Mouse (Mus musculus) gastrocnemius, adult 2 months (tissue): ENCODE results near the gene Card11. TPM values are rescaled to one million over a fixed set of nuclear protein-coding genes. Genes with fewer than 3 reads are reported as not detected.
A peak's percentile ranks its signal among the peaks of the same experiment; 100 is the strongest.

Experiments
- DNase-seq: peaks from one replicate; pipeline ENCODE4 v3.0.0; 2022
- H3K27ac ChIP-seq: fragments of 200-600 bp; 2 replicates; pipeline ENCODE4 v1.8.1; 2022; ENCODE audit warnings: mild to moderate bottlenecking
- H3K4me3 ChIP-seq: fragments of 200-600 bp; 2 replicates; pipeline ENCODE4 v1.8.1; 2022; ENCODE audit warnings: mild to moderate bottlenecking, moderate library complexity
- CTCF ChIP-seq: fragments of 200-600 bp; IDR thresholded peaks from 2 replicates; pipeline ENCODE4 v1.8.1; 2022; ENCODE audit warnings: antibody characterized with exemption, mild to moderate bottlenecking, moderate library complexity
- intact Hi-C: fragments of 180-260 bp; cut with DNase I; formaldehyde crosslinking; loops from one replicate; pipeline ENCODE4 v1.15.1; 2025
- total RNA-seq, 2 experiments: library from RNA; stranded (reverse); gene quantifications; 2 replicates each; pipeline ENCODE4 v1.2.3; 2021

The Card11 gene
- total RNA-seq, 2 experiments from 2014 or later, result 0.17 to 0.23 TPM

GRCm38 (mm10) chr5:140847300-140847729 is 153.1 kb downstream of the Card11 start:
- no peak overlapping the region for H3K4me3 ChIP-seq
- intact Hi-C loops, result loop anchor here (5.0 kb wide), 1 partner anchor 1470 kb away; no protein-coding TSS in a partner anchor
- peak; percentile 94 for TF ChIP-seq CTCF
- H3K27ac ChIP-seq, result no peak overlapping the region
- no peak for DNase-seq

GRCm38 (mm10) chr5:140841942-140842341 is 158.4 kb downstream of the Card11 start:
- no peak for TF ChIP-seq CTCF
- H3K4me3 ChIP-seq, result no peak overlapping the region
- intact Hi-C loops, result no loop called here
- no peak overlapping the region for H3K27ac ChIP-seq
- DNase-seq, result no peak

DNA sequence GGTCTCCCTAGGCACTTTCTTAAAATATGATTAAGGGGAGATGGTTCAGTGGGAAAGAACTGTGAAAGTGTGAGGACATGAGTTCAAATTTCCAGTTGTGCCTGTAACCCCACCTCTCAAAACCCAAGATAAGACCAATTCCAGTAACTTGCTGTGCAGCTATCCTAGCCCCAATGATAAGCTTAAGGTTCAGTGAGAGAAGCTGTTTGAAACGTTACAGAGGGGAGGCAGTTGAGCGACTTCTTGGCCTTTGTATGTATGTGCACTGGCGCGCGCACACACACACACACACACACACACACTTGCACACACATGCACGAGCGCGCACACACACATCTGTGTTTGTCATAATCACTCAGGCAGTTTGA is 169.3 kb downstream of the Card11 start:
- no peak for DNase-seq
- TF ChIP-seq CTCF, result no peak
- H3K4me3 ChIP-seq, result peak overlapping the region; percentile 58
- intact Hi-C loops, result no loop called here
- no peak overlapping the region for H3K27ac ChIP-seq

DNA sequence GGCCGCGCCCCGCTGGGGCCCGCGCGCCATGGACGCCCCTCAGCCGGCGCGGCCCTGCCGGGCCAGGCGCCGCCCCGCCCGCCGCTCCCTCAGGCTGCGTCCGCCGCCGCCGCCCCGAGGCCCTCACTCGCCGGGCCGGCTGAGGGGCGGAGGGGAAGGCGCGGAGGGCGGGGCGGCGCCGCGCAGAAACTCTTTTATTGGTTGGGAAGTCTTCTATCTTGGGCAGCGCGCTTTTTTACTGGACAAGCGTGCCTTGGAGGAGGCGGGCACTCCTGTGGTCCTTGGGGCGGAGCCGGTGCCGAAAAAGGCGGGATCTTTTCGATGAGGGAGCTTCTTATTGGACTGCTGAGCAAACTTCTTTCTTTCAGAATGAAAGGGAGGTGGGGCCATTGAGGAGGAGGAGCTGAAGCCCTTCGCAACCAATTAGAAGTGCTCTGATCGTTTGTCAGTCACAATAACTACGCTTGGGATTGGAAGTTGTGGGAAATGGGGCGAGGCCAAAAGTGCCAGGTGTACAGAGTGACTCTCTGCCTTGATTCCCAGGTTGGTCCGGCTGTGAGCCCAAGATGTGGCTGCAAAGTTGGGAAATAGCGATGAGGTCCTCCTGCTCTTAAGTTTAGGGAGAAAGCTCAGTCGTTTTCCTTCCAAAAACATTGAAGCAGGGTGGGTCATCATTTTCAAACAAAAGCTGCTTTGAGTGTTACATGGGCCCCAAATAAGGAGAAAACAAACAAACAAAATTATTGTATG is 169.9 kb downstream of the Card11 start, which contains the start of gene Gna12:
Gna12 (minus strand) TSS at position 118 of the 750 bp plus-strand sequence.
- no peak for TF ChIP-seq CTCF
- Histone ChIP-seq H3K27ac (peak within 1 kb of the TSS; percentile 90), H3K4me3 (peak within 1 kb of the TSS; percentile 82)
- peak; percentile 98 for DNase-seq
- intact Hi-C loops, result no loop called here

DNA sequence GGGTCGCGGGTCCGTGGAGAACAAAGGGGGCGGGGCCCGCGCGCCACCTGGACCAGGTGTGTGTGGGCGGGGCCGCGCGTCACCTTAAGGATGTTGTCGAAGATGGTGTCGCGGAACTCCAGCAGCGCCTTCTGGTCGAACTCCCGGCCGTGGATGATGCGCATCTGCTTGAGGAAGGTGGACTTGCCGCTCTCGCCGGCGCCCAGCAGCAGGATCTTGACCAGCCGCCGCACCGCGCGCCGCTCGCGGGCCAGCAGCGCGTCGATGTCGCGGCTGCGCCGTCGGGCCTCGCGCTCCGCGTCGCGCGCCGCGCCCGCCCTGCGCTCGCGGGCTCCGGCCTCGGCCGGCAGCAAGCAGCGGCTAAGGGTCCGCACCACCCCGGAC is 170.5 kb downstream of the Card11 start:
- peak overlapping the region; percentile 90 for H3K27ac ChIP-seq

GRCm38 (mm10) chr5:140829081-140829910 is 171.1 kb downstream of the Card11 start:
- TF ChIP-seq CTCF, result 0 out of 2 replicates have a peak, but pooled peaks have one; percentile 2
- H3K27ac ChIP-seq, result peak overlapping the region; percentile 90
- peak overlapping the region; percentile 82 for H3K4me3 ChIP-seq
- intact Hi-C loops, result loop anchor here (5.0 kb wide), 2 partner anchors 62 to 122 kb away; partner anchors contain the start of gene Brat1
- no peak for DNase-seq

More for the DNA sequence above, 170.5 kb downstream of the Card11 start:
- TF ChIP-seq CTCF, result no peak
- intact Hi-C loops, result loop anchor here (5.0 kb wide), 2 partner anchors 63 to 123 kb away; partner anchors contain the start of gene Brat1
- peak; percentile 61 for DNase-seq
- peak overlapping the region; percentile 82 for H3K4me3 ChIP-seq

- intact Hi-C loops, result loop anchor here (5.0 kb wide), 2 partner anchors 61 to 121 kb away; partner anchors contain the start of gene Brat1
- DNase-seq, result no peak
- H3K27ac ChIP-seq, result peak overlapping the region; percentile 90
- H3K4me3 ChIP-seq, result peak overlapping the region; percentile 82
- no peak for TF ChIP-seq CTCF
Measured at GRCm38 (mm10) chr5:140828363-140828762, 172.0 kb downstream of the Card11 start.

DNA sequence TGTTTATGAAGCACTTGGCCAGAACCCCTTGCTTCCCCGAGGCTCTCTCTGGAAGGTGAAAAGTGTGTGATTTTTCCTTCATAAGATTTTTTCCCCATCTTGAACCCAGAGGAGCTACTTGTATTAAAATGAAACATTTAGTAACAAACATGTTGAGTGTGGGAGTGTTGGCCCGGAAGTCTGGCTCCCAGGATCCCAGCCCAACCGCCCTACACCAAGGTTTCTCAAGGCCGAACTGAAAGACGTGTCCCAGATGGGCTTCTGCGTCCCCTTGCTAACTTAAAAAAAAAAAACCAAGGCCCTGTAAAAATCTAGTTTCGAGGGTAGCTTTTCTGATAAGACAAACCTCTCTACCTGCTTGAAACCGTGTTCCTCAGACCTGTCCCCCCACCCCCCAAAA is 172.5 kb downstream of the Card11 start:
- intact Hi-C loops, result loop anchor here (5.0 kb wide), 2 partner anchors 61 to 121 kb away; partner anchors contain the start of gene Brat1

DNA sequence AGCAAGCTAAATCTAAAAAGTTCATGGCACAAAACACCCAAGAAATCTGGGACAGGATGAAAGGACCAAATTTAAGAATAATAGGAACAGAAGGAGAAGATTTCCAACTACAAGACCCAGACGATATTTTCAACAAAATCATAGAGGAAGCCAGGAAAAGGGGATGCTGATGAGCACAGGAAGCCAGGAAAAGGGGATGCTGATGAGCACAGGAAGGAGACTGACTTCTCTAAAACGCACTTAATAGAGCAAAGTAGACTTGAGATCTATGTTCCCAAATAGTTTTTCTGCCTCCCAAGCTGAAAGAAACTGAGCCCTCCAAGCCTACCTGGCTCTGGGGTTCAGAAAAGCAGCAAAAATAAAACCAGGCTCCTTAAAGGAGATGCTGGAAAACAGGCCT is 173.0 kb downstream of the Card11 start:
- intact Hi-C loops, result loop anchor here (5.0 kb wide), 2 partner anchors 60 to 120 kb away; partner anchors contain the start of gene Brat1
- H3K27ac ChIP-seq, result peak overlapping the region; percentile 90

More for the DNA sequence above, 172.5 kb downstream of the Card11 start:
- TF ChIP-seq CTCF, result no peak
- peak; percentile 43 for DNase-seq
- peak overlapping the region; percentile 90 for H3K27ac ChIP-seq
- H3K4me3 ChIP-seq, result peak overlapping the region; percentile 82

GRCm38 (mm10) chr5:140826796-140827195 is 173.6 kb downstream of the Card11 start:
- DNase-seq, result no peak
- TF ChIP-seq CTCF, result no peak
- intact Hi-C loops, result loop anchor here (5.0 kb wide), 2 partner anchors 59 to 119 kb away; partner anchors contain the start of gene Brat1
- H3K4me3 ChIP-seq, result no peak overlapping the region
- H3K27ac ChIP-seq, result peak overlapping the region; percentile 90

More for the DNA sequence above, 173.0 kb downstream of the Card11 start:
- no peak for TF ChIP-seq CTCF
- H3K4me3 ChIP-seq, result peak overlapping the region; percentile 82
- no peak for DNase-seq

GRCm38 (mm10) chr5:140826118-140826517 is 174.3 kb downstream of the Card11 start:
- intact Hi-C loops, result loop anchor here (5.0 kb wide), 2 partner anchors 59 to 119 kb away; partner anchors contain the start of gene Brat1
- Histone ChIP-seq H3K27ac (no peak overlapping the region), H3K4me3 (no peak overlapping the region)
- TF ChIP-seq CTCF, result no peak
- DNase-seq, result no peak

DNA sequence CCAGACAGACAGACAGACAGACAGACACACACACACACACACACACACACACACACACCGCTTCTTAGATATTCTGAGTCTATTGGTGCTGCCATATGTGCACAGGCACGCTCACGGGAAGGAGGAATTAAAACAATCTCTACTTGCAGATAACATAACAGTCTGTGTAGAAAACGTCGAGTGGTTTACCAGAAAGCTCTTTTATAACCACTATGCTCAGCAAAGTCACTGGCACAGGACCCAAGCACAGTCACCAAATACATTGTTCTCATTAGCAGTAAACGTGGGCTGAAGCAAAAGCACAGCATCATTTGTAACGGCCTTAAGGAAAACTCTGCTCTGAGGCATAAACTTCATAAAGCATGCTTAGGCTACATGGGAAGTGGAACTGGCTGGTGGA is 176.3 kb downstream of the Card11 start:
- intact Hi-C loops, result no loop called here
- no peak for TF ChIP-seq CTCF
- Histone ChIP-seq H3K4me3 (no peak overlapping the region), H3K27ac (peak overlapping the region; percentile 25; the same call in 1 of the 2 replicates)
- no peak for DNase-seq
